Mouse (Mus musculus) T-helper 2 cell (primary cell): ENCODE results near the gene Zbtb20.

Experiments used
- in situ Hi-C: fragments of 300-600 bp; cut with MboI, MseI; formaldehyde crosslinking; loops from one replicate; pipeline ENCODE4 v1.15.1; 2025; ENCODE audit warnings: high pct_unique_total_duplicates

Gene Zbtb20

DNA sequence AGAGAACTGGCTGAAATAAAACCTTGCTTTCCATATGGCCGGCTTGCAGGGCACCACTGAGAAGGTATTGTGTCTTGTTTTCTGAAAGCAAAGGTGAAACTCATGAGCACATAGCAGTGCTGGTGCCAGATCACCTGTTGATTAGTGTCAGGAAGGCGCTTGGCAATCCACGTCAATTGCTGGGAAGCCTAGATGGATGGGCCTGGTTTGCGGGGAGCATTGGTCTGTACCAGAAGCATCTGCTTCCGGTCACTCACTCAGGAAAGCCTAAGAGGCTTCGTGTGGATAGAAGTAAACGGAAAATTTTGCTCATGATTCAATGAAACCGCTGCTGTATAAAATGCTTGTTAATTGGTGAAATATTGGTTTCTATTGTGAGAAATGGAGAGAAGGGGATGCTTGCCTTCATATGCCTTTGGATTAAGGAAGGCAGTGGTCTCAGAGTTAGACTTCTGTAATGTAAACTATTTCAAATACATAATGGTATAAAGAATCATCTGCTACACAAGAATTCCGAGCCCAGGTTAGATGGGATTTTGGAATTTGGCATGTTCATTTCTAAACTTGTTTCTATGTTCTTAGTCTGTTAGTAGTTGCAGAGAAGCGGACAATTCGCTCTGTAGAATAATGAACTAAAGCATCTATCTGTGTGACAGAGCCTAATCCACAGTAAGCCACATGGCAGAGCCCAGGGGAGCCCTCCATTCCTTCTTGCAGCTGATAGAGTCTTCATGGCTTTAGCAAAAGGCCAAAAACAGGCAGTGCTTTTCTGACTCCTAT, 521.4 kb downstream of the Zbtb20 start:
- in situ Hi-C loops = no loop called here

DNA sequence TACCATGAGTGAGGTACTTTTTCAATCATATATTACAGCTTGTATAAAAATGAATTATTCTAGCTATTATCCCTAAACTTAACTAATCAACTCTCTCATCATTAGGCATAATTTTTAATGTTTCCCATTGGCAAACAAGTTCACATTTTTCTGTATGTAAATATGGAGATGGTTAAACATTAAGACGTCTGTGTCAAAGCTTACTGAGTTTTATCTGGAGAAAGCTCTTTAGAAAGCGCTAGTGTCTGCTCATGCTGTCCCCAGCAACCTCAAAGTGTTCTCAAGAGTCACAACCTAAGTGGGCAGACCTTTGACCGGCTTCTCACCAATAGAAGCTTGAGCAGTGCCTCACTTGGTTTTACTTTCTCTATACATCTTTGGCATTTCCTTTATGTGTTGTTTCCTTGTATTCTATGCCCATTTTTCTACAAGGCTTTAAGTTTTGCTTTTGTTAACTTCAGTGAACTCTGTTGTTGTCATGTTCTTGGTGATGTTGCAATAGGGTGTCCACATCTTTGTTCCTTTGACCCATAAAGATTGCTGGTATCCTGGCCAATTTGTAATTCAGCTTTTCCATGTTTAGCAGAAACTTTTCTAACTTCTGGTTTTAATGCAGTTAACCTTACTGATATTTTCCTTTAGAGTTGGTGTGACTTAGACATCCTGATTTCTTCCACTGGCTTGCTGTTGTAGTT, 522.1 kb downstream of the Zbtb20 start:
- in situ Hi-C loops = no loop called here

GRCm38 (mm10) chr16:43399428-43399827, 523.7 kb downstream of the Zbtb20 start:
- in situ Hi-C loops = no loop called here

DNA sequence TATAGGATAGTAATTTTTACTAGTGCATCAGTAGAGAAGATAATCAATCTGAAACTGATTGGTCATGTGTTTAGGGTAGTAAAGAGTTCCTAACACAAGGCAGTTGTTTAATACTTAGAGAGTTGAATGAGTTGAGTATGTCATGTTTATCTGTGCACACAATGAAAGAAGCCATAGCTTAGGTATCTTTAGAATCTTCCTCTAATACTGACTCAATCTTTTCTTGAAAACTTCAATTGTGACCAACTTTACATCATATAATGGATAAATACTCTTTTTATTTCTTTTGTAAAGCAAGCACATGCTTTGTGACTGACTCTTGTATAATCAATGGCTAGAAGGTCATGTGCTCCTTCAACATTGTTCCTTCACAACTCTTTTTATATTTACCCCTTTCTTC, 524.4 kb downstream of the Zbtb20 start:
- in situ Hi-C loops = no loop called here

- in situ Hi-C loops = no loop called here
These were observed 525.3 kb downstream of the Zbtb20 start for GRCm38 (mm10) chr16:43400949-43401348.

DNA sequence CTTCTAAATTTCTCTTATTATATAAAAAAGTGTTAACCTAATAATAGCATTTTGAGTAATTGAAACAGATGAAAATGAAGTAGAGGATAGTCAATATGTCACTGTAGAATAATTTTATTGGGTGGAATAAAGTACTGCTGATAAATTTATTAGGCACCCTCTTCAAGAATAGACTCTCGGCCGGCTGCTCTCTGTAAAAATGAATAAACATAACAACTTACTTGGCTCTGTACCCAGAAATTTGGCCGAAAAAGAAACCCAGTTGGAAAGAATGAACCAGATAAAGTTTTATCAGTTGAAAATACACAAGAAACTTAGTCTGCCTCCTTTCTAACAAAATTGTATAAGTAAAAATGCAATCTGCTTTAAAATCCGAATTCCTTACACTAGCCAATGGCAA, 527.2 kb downstream of the Zbtb20 start:
- in situ Hi-C loops = no loop called here

DNA sequence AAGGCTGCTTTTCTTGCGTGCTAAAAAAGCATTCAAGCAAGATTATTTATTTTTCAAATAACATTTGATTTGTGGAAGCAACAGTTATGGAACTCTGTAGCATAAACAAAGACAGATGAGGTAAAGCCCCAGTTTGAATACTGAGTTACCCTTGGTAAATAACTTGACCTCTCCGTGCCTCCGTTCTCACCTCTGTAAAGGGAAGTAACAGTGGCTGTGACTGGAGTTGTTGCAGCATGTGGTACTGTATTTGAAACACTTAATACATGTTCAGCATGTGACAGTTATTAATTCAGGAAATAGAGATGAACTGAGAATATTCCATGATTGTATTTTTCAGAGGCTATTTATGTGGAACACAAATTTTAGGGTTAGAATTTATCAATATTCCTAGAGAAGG, 529.4 kb downstream of the Zbtb20 start:
- in situ Hi-C loops = no loop called here

DNA sequence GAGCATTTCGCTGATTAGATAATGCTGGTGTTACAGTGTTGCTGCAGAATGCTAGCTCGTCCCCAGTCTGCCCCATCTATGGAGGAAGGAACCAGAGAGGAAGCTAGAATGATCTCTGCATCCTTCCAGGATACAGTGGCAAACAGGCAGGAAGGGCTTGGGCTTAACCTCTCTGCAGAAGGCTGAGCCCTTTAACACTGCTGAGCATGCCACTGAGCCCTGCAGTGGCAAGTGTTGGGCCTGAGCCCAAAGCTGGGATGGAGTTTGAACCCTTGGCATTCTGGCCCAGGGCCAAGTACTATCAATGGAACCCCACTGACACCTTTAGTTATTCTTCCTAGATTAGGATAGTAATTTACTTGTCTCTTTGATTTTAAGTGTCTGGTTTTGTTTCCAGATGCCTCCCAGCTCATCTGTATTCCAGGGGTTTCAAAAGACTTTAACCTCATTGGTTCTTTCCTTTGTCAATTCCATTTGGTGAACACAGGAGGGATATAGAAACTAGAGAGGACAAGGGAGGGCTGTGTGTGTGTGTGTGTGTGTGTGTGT, 532.0 kb downstream of the Zbtb20 start:
- in situ Hi-C loops = no loop called here

- in situ Hi-C loops = no loop called here
These were observed 532.9 kb downstream of the Zbtb20 start for GRCm38 (mm10) chr16:43408622-43409021.

DNA sequence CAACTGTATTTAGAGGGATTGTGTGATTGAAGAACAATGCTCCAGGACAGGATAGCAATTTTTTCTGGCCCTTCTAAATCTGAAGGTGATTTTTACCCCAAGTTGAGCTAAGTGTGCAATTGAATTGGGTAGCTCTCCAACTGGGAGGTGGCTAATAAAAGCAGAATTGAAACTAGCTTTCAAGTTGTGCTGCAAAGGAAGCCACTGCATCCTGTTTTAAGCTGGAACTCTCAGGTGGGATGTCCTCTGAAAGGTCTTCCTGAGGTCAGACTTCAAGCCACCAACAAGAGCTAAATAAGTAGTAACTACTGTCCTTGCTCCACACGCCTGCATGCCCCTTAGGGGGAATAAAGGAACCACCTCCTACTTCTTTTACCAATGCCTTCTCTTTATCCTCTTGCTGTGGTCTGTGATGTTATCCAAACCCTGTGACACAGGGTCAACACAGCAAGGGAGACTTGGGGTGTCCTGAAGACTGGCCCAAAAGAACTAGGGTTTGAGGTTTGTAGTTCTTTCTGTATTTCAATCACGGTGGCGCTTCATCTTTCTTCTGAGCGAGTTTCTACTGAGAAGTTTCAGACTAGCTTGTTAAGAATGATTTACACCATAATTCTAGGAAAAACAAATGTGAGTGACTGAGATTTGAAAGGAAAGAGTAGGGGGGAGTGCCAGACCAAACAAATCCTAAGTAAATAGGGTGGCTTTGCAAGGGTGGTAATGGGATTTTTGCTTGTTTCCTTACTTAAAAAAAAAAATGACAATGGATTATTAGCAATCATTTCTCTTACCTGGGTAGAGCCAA, 533.6 kb downstream of the Zbtb20 start:
- in situ Hi-C loops = no loop called here

GRCm38 (mm10) chr16:43409910-43410612, 534.4 kb downstream of the Zbtb20 start:
- in situ Hi-C loops = no loop called here

DNA sequence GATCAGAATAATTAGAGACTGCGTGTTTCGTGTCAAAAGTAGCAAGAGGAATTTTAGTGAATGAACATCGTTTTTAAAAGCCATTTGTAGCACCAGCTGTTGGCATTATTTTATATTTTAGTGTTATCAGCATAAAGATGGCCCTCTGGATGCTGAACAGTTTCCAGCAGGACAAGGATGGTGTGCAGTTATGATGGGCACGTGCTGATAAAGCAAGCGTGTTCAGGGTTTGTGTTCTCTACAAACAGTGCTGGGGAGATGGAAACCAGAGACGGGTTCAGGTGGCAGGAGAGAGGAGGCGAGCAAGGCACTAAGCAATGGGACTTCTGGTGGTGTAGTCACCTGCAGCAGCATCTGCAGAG, 534.9 kb downstream of the Zbtb20 start:
- in situ Hi-C loops = no loop called here

DNA sequence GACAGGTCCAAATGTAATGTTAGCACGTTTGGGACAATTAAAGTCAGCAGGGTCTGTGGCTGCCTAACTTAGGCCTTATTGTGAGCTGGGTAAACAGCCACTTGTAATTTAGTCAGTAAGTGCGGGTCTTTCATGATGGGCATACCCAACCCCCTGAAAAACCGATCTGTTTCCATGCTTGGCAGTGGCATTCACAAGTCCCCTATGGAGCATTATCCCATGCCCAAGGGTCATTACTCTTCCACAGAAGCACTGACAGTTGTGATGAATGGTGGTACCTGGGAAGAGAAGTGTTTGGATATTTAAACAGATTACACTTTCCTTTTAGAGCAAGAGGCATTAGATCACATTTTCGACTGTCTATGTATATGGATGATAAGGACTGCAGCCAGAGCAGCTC, 540.2 kb downstream of the Zbtb20 start:
- in situ Hi-C loops = no loop called here

DNA sequence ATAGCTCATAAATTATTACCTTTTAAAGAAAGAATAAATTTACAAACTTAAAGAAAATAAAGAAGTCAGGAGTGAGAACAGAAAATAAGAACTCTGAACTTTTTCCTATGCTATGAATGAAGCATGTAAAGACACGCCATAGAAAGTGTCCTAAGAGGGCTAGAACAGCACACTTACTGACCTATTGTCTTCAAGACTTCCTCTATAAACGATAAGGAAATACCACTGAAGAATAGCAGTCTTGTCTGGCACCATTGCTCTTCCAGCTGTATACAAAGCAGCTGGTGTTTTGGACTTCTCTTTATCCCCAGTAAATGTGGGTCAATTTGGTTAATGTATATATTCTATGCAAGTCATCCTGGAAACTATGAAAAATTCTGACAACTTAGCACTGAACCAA, 544.2 kb downstream of the Zbtb20 start:
- in situ Hi-C loops = no loop called here

- in situ Hi-C loops = no loop called here
These were observed 553.3 kb downstream of the Zbtb20 start for GRCm38 (mm10) chr16:43428955-43429354.

GRCm38 (mm10) chr16:43430030-43430429, 554.3 kb downstream of the Zbtb20 start:
- in situ Hi-C loops = no loop called here

DNA sequence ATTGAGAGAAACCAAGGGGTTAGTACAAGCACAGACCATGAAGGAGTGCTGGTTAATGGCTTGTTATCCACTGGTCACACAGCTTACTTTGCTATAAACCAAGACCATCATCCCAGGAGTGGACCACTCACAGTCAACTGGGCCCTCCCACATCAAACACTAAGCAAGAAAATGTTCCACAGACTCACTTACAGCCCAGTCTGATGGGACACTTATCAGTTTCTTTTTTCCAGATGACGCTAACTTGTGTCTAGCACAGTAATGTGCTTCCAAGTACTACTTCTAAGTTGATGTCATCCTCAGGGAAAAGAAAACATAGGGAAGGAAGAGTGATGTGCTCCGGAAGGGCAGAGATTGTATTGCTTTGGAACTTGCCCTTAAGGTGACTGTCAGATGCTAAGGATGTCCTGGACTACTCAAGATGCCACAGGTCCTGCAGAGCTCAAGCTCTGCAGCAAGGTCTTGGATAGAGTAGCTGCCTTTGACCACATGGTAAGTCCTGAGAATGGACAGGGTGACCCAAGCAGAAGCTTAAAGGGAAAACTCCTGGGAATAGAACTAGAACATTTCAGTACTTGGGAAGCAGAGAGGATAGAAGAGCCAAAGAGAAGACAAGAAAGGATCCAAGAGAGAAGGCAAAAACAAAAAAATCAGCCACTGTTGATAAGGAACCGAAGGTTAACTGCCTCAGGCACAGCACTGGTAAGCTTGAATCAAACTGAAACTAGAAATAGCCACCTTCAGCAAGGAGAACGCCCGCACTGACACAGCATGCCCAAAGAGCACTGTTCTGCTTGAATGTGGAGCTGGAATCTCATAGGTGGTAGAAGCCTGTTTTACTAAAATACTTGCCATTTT, 556.1 kb downstream of the Zbtb20 start:
- in situ Hi-C loops = no loop called here

DNA sequence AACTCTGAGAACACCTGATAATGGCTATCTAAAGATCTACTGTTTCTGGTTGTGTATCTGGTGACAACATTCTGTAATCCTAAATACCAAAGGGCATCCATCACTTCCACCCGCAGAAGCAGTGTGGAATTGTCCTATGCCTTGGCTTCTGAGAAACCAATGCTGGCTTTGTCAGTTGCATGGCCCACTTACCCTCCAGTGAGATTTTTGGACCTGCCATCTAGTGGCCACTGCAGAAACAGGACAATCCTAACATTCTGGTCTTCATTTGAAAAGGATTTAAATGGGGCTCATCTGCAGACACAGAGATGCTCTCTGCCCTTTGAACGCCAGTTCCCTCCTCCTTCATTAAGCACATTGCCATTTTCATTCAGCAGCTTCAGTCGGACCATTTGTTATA, 559.3 kb downstream of the Zbtb20 start:
- in situ Hi-C loops = no loop called here

- in situ Hi-C loops = no loop called here
These were observed 563.2 kb downstream of the Zbtb20 start for GRCm38 (mm10) chr16:43438878-43439371.

DNA sequence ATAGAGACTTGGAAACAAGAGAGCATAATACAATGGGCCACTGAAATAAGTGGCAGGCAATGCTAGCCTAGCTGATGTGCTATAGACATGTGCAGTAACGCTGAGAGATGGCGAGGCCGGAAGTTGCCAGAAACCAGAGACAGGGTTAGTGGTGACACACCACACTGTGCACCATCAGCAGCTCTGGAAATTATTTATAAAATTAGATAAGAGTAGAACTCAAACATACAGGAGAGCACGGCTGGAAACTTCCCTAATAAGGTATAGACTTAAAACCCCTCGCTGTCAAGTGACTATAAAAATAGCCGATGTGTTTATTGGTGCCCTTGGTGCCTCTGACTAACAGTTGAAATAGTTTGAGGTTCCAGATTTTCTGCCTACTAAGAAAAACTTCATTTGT, 565.7 kb downstream of the Zbtb20 start:
- in situ Hi-C loops = no loop called here

DNA sequence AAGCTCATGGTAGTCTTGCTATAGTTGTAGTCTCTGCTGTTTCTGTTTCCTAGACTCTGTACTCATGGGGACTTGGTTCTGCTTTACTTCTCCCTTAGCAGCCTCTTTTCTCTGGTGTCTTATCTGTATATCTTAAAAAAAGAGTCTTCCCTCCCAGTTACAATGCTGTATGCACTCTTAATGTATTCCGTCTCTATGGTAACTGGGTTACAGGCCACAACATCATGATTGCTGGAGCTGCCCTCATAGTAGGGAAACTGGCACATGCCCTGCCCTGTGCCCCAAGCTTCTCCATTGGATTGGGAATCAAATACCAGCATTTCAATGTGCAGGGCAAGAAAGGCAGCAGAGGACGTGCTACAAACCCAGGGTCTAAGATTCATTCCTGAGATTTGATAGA, 567.4 kb downstream of the Zbtb20 start:
- in situ Hi-C loops = no loop called here
